Mouse (Mus musculus): ENCODE measurements at regions not wholly inside any gene's neighbourhood (a gene's known extent, or its start where the extent isn't known, plus 50 kb on each side); places are given as distances from the start of the nearest gene placed in this dataset.

DNA sequence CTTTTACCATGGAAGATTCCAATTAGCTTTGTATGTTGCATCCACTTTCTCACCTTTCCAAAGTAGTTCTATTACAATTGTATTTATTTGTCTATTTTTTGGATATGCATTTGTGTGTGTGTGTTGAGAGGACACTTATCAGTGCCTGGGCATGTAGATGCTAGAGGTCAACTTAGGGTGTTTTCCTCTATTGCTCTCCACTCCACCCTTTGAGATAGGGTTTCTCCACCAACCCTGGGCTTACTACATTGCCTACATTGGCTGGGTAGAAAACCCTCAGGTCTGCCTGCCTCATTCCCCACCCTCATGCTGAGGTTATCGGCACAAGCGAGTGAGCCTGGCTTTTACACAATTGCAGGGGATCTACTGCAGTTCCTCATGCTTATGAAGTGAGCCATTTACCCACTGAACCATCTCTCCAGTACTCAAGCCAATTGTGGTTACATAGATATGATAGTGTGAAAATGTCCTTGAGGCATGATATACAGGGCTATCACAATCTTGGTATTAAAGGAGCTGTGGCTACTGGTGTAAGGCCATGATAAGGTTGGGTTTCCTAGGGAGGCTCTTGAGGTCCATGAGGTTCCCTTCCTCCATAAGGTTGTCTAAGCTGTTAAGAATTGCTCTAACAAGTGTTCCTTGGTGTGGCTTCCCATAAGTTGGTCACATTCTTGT lies 87.6 kb downstream of the Otud1 start:
- TF ChIP-seq POLR2A (IDR thresholded peaks at IDR 0.05; ENCODE audit: low read depth, low read length) (no peak), CTCF (IDR thresholded peaks at IDR 0.05; ENCODE audit: borderline replicate concordance, insufficient read depth, low read length) (no peak)
- Histone ChIP-seq H3K4me1 (ENCODE audit: control insufficient read depth, insufficient read depth, low read length) (no peaks in the 10 kb centered on the region), H3K27ac (ENCODE audit: insufficient read depth, low read length) (no peak overlapping the region), H3K4me3 (ENCODE audit: insufficient read depth, low read length) (no peak overlapping the region)

DNA sequence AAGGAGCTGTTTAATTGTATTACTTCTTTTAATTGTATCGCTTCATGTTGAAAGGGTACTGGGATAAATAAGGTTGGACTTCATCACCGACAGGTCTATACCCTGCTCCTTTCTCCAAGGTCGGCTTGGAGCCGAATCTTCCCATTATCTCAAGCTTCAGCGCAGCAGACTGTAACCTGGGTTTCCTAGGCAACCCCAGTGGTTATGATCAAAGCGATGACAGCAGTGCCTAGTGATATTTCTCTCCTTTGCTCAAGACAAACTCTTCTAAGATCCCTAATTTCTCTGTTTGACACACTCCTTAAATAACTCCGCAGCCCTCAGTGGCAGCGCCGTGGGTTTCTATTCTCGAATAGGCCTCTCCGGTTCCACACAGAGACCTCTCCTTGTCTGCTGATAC lies 95.2 kb downstream of the Otud1 start:
- H3K4me1 ChIP-seq (ENCODE audit: control insufficient read depth, insufficient read depth, low read length): no peaks in the 10 kb centered on the region
- H3K27ac ChIP-seq (ENCODE audit: insufficient read depth, low read length): no peak overlapping the region
- no peak overlapping the region for H3K4me3 ChIP-seq (ENCODE audit: insufficient read depth, low read length)
- TF ChIP-seq POLR2A (IDR thresholded peaks at IDR 0.05; ENCODE audit: low read depth, low read length) (no peak), CTCF (IDR thresholded peaks at IDR 0.05; ENCODE audit: borderline replicate concordance, insufficient read depth, low read length) (no peak)

DNA sequence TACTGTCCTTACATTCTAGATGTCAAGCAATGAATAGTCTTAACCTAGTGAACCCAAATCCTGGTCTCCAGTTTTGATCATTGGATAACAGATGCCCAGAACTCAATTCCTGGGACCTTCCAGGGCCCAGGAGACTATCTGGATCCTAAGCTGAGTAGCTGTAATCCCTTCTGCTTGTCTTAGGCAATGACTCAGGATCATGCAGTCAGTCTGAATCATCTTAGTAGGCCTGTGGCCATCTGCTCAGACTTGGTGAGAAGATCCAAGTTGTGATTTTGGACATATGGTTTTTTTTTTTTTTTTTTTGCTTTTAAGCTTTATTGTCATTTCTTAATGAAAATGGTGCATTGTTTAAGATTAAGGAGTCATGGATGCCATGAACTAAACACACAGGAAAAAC lies 95.9 kb downstream of the Otud1 start:
- Histone ChIP-seq H3K4me1 (ENCODE audit: control insufficient read depth, insufficient read depth, low read length) (no peaks in the 10 kb centered on the region), H3K27ac (ENCODE audit: insufficient read depth, low read length) (no peak overlapping the region), H3K4me3 (ENCODE audit: insufficient read depth, low read length) (no peak overlapping the region)
- no peak for TF ChIP-seq CTCF (IDR thresholded peaks at IDR 0.05; ENCODE audit: borderline replicate concordance, insufficient read depth, low read length)
- no peak for TF ChIP-seq POLR2A (IDR thresholded peaks at IDR 0.05; ENCODE audit: low read depth, low read length)

DNA sequence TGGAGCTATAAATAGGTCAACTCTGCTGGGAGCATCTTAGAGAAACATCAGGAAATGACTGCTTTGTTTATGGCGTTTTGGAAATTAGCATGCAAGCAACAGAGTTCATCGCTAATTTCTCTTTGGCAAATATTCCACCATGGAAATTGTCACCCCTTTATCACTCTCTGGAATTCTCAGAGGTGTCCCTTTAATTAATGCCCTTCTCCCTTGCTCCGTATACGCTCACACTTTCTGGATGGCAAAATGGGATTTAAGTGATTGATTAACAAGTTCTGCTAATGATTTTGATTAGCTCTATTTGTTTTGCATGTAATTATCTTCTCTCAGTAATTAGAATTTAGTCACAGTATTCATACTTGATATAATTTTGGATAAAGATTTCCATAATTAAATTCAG lies 100.4 kb downstream of the Otud1 start:
- Histone ChIP-seq H3K4me3 (ENCODE audit: insufficient read depth, low read length) (no peak overlapping the region), H3K27ac (ENCODE audit: insufficient read depth, low read length) (no peak overlapping the region), H3K4me1 (ENCODE audit: control insufficient read depth, insufficient read depth, low read length) (no peaks in the 10 kb centered on the region)
- TF ChIP-seq POLR2A (IDR thresholded peaks at IDR 0.05; ENCODE audit: low read depth, low read length) (no peak), CTCF (IDR thresholded peaks at IDR 0.05; ENCODE audit: borderline replicate concordance, insufficient read depth, low read length) (no peak)

DNA sequence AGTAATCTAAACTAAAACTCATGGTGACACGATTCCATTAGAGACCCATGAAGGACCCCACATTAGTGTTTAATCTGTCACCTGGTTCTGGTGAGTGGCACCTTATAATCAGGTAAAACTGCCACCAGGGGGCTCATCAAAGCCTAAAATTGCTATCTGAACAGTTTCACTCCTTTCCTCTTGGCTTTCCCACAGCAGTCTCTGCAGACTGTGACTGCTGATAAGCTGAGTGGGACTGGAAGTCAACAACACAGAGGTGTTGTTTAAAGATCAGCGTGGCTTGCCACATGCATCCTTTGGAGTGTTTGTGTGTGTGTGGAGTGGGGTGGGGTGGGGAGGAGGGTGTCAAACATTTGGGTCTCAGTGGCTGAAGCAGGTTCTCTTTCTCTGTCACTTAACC lies 101.6 kb downstream of the Otud1 start:
- no peak overlapping the region for H3K4me3 ChIP-seq (ENCODE audit: insufficient read depth, low read length)
- no peak overlapping the region for H3K27ac ChIP-seq (ENCODE audit: insufficient read depth, low read length)
- TF ChIP-seq CTCF (IDR thresholded peaks at IDR 0.05; ENCODE audit: borderline replicate concordance, insufficient read depth, low read length): no peak
- TF ChIP-seq POLR2A (IDR thresholded peaks at IDR 0.05; ENCODE audit: low read depth, low read length): no peak
- H3K4me1 ChIP-seq (ENCODE audit: control insufficient read depth, insufficient read depth, low read length): no peaks in the 10 kb centered on the region

DNA sequence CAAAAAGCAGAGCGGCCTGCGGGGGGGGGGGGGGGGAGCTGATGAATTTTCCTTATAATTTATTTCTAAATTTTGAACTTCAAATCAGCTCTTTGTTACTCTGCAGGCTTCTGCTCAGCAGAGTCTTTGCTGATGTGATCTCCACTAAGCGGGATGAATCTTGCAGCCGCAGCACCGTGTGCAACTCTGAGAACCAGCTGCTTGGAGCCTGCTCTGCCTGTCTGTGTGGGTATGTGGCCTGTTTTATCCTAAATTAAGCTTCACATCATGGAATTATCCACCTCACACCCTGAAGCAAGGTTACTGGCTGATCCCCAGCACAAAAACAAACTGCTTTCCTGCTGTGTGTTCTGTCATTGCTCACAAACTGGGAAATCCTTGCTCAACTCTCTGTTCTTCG lies 102.0 kb downstream of the Otud1 start:
- TF ChIP-seq CTCF (IDR thresholded peaks at IDR 0.05; ENCODE audit: borderline replicate concordance, insufficient read depth, low read length) (no peak), POLR2A (IDR thresholded peaks at IDR 0.05; ENCODE audit: low read depth, low read length) (no peak)
- no peak overlapping the region for H3K4me3 ChIP-seq (ENCODE audit: insufficient read depth, low read length)
- H3K4me1 ChIP-seq (ENCODE audit: control insufficient read depth, insufficient read depth, low read length): no peaks in the 10 kb centered on the region
- no peak overlapping the region for H3K27ac ChIP-seq (ENCODE audit: insufficient read depth, low read length)

DNA sequence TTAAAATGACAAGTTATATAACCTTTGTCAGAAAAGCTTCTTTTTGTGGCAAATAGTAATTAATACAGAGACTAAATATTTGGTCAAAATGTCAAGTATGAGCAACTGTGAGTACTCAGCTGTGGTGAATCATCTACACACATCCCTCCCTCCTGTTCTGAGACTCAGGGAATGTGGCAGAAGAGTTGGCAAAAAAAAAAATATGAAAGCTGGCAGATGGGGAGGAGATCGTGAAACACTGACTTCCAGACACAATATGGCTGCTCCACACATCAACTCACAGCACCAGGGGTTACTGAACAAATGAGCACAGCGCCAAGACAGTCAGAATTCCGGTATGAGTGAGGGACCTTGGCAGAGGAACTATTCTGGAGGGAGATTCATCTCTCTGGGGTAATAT lies 105.4 kb downstream of the Otud1 start:
- Histone ChIP-seq H3K27ac (ENCODE audit: insufficient read depth, low read length) (no peak overlapping the region), H3K4me3 (ENCODE audit: insufficient read depth, low read length) (no peak overlapping the region), H3K4me1 (ENCODE audit: control insufficient read depth, insufficient read depth, low read length) (no peaks in the 10 kb centered on the region)
- TF ChIP-seq CTCF (IDR thresholded peaks at IDR 0.05; ENCODE audit: borderline replicate concordance, insufficient read depth, low read length) (no peak), POLR2A (IDR thresholded peaks at IDR 0.05; ENCODE audit: low read depth, low read length) (no peak)

DNA sequence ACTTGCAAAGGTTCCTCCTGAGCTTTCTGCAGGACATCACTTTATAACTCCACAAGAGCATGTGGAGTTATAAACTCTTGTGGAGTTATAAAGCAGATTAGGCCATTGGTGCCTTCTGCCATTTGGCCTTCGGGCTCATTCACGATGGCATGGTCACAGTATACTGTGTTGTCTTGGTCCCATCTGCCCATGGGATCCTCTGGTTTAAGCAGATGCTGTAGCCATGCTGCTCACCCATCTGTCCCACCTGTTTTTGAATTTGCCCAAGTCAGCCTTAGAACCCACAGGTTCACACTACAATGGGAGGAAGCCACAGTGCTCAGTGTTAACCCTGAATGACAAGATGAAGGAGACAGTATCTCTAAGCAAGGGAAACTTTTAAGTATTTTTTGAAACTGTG lies 124.7 kb upstream of the Etl4 start:
- H3K27ac ChIP-seq (ENCODE audit: insufficient read depth, low read length): no peak overlapping the region
- TF ChIP-seq CTCF (IDR thresholded peaks at IDR 0.05; ENCODE audit: borderline replicate concordance, insufficient read depth, low read length): no peak
- TF ChIP-seq POLR2A (IDR thresholded peaks at IDR 0.05; ENCODE audit: low read depth, low read length): no peak

DNA sequence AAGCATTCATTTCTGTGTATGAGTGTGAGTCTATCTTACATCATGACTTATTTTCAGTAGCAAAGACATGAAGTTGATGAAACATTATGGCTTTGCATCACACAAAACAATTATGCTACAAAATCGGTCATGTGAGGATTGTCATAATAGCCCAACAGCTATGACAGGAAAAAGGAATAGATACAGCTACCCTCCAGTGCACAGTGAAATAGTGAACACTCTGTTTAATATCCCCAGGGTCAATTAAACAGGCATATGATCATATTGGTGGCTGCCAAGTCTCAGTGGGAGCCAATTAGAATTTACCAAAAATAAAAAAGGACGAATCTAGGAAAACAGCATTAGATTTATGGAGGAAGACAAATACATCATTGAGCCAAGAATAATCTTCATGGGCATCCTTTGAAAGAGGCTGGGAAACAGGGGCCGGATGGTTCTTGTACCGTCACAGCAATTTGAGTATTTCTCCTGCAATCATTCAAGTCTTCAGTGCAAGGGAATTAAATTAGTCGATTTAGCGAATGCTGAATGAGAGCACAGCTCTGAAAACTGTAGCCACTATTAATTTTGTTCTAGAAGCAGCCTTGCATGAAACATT lies 123.8 kb upstream of the Etl4 start:
- TF ChIP-seq POLR2A (IDR thresholded peaks at IDR 0.05; ENCODE audit: low read depth, low read length) (no peak), CTCF (IDR thresholded peaks at IDR 0.05; ENCODE audit: borderline replicate concordance, insufficient read depth, low read length) (no peak)
- Histone ChIP-seq H3K4me1 (ENCODE audit: control insufficient read depth, insufficient read depth, low read length) (no peaks in the 10 kb centered on the region), H3K27ac (ENCODE audit: insufficient read depth, low read length) (no peak overlapping the region), H3K4me3 (ENCODE audit: insufficient read depth, low read length) (no peak overlapping the region)

More for the DNA sequence above, 124.7 kb upstream of the Etl4 start:
- H3K4me1 ChIP-seq (ENCODE audit: control insufficient read depth, insufficient read depth, low read length): no peaks in the 10 kb centered on the region
- H3K4me3 ChIP-seq (ENCODE audit: insufficient read depth, low read length): no peak overlapping the region

DNA sequence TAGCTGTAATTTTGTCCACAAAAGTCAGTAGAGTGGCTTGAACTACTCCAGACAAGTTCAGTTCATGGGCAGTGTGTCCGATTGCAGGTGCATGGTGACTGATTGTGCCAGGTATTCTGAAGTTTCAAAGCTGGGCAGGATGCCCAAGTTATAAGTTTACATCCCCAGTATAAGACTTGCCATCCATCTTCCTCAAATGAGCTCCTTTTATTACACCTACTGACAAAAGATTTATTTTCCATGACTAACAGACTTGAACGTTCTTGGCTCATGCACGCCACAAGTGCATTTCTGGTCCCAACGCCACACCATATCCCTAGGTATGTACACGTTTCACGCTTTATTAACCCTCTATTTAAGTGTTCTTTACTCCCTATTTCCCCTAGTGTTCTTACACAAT lies 117.4 kb upstream of the Etl4 start:
- Histone ChIP-seq H3K27ac (ENCODE audit: insufficient read depth, low read length) (no peak overlapping the region), H3K4me1 (ENCODE audit: control insufficient read depth, insufficient read depth, low read length) (no peaks in the 10 kb centered on the region), H3K4me3 (ENCODE audit: insufficient read depth, low read length) (no peak overlapping the region)
- TF ChIP-seq POLR2A (IDR thresholded peaks at IDR 0.05; ENCODE audit: low read depth, low read length): no peak
- TF ChIP-seq CTCF (IDR thresholded peaks at IDR 0.05; ENCODE audit: borderline replicate concordance, insufficient read depth, low read length): no peak
